Mouse (Mus musculus) MEL (cell line): ENCODE results near the gene Slc25a17. TPM values are rescaled to one million over a fixed set of nuclear protein-coding genes. Genes with fewer than 3 reads are reported as not detected.

Experiments used
- DNase-seq: peaks from one replicate; pipeline ENCODE4 v3.0.0; 2011; ENCODE audit warnings: low read depth, low spot score
- H3K27ac ChIP-seq: 2 replicates; pipeline ENCODE4 v1.5.1; 2012; ENCODE audit warnings: low read depth, mild to moderate bottlenecking, control low read depth, low read length, moderate library complexity; ENCODE audit not compliant: control insufficient read depth
- H3K27me3 ChIP-seq, 2 experiments: fragments of 150-350 bp in 1 of 2; sonication (generic) in 1 of 2; 2 replicates each; pipeline ENCODE4 v1.6.1; 2012; ENCODE audit warnings: low read length in 2 of 2, mild to moderate bottlenecking in 2 of 2, improper control_type of control experiment in 1 of 2, moderate library complexity in 1 of 2; ENCODE audit not compliant: insufficient read depth in 2 of 2, control insufficient read depth in 1 of 2
- H3K36me3 ChIP-seq, 2 experiments: 2 replicates each; pipeline ENCODE4 v1.6.1; 2012 to 2014; ENCODE audit warnings: low read length in 2 of 2, improper control_type of control experiment in 1 of 2, inconsistent platforms in 1 of 2, mild to moderate bottlenecking in 1 of 2; ENCODE audit not compliant: insufficient read depth in 2 of 2, control insufficient read depth in 1 of 2
- H3K4me1 ChIP-seq, 2 experiments: fragments of 150-350 bp in 1 of 2; sonication (generic) in 1 of 2; 2 replicates each; pipeline ENCODE4 v1.6.1; 2012; ENCODE audit warnings: low read length in 2 of 2, improper control_type of control experiment in 1 of 2, mild to moderate bottlenecking in 1 of 2; ENCODE audit not compliant: insufficient read depth in 2 of 2, control insufficient read depth in 1 of 2
- H3K4me3 ChIP-seq, 2 experiments: fragments of 150-350 bp in 1 of 2; sonication (generic) in 1 of 2; 2 replicates each; pipeline ENCODE4 v1.5.1; 2012; ENCODE audit warnings: low read depth in 2 of 2, low read length in 2 of 2, mild to moderate bottlenecking in 2 of 2, moderate library complexity in 2 of 2, control low read depth in 1 of 2, improper control_type of control experiment in 1 of 2; ENCODE audit not compliant: control insufficient read depth in 1 of 2, insufficient read depth in 1 of 2
- H3K79me2 ChIP-seq: 2 replicates; pipeline ENCODE4 v1.6.1; 2012; ENCODE audit warnings: mild to moderate bottlenecking, low read length, moderate library complexity; ENCODE audit not compliant: control insufficient read depth, poor library complexity, insufficient read depth
- H3K9ac ChIP-seq: 2 replicates; pipeline ENCODE4 v1.6.1; 2012; ENCODE audit warnings: low read depth, mild to moderate bottlenecking, control low read depth, low read length, moderate library complexity; ENCODE audit not compliant: control insufficient read depth, poor library complexity, severe bottlenecking
- H3K9me3 ChIP-seq: fragments of 150-350 bp; sonication (generic); replicated peaks from 2 replicates; pipeline ENCODE4 v1.6.1; 2012; ENCODE audit warnings: mild to moderate bottlenecking, low read length, improper control_type of control experiment, moderate library complexity; ENCODE audit not compliant: insufficient read depth
- BHLHE40 ChIP-seq: IDR thresholded peaks from 2 replicates; pipeline ENCODE4 v1.6.1; 2012; ENCODE audit warnings: low read depth, mild to moderate bottlenecking, inconsistent platforms, low read length, improper control_type of control experiment, borderline replicate concordance
- CHD1 ChIP-seq: IDR thresholded peaks from 2 replicates; pipeline ENCODE4 v1.6.1; 2012; ENCODE audit warnings: low read depth, mild to moderate bottlenecking, inconsistent platforms, low read length, improper control_type of control experiment
- CHD2 ChIP-seq: IDR thresholded peaks from 2 replicates; pipeline ENCODE4 v1.6.1; 2011; ENCODE audit warnings: low read length, improper control_type of control experiment
- CTCF ChIP-seq, 3 experiments: IDR thresholded peaks in 2 of 3; conservative IDR thresholded peaks in 1 of 3; 2 replicates each; pipeline ENCODE4 v1.5.1; 2011 to 2012; ENCODE audit warnings: low read length in 3 of 3, low read depth in 2 of 3, mild to moderate bottlenecking in 2 of 3, improper control_type of control experiment in 1 of 3, inconsistent platforms in 1 of 3, mixed read lengths in 1 of 3, moderate library complexity in 1 of 3; ENCODE audit not compliant: control insufficient read depth in 1 of 3, insufficient read depth in 1 of 3, poor library complexity in 1 of 3, severe bottlenecking in 1 of 3
- E2F4 ChIP-seq: IDR thresholded peaks from 2 replicates; pipeline ENCODE4 v1.6.1; 2011; ENCODE audit warnings: low read depth, low read length, improper control_type of control experiment, borderline replicate concordance
- ELF1 ChIP-seq: IDR thresholded peaks from 2 replicates; pipeline ENCODE4 v1.6.1; 2014; ENCODE audit warnings: low read depth, mild to moderate bottlenecking, inconsistent platforms, low read length, improper control_type of control experiment, moderate library complexity
- EP300 ChIP-seq, 2 experiments: IDR thresholded peaks; 2 replicates each; pipeline ENCODE4 v1.6.1; 2011; ENCODE audit warnings: improper control_type of control experiment in 2 of 2, low read length in 2 of 2, low read depth in 1 of 2, mild to moderate bottlenecking in 1 of 2
- GABPA ChIP-seq: IDR thresholded peaks from 2 replicates; pipeline ENCODE4 v1.6.1; 2012; ENCODE audit warnings: low read depth, mild to moderate bottlenecking, inconsistent platforms, low read length, improper control_type of control experiment, moderate library complexity
- HCFC1 ChIP-seq: IDR thresholded peaks from 2 replicates; pipeline ENCODE4 v1.6.1; 2012; ENCODE audit warnings: low read depth, mild to moderate bottlenecking, inconsistent platforms, low read length, improper control_type of control experiment, moderate library complexity
- JUND ChIP-seq: IDR thresholded peaks from 2 replicates; pipeline ENCODE4 v1.6.1; 2011; ENCODE audit warnings: low read depth, mild to moderate bottlenecking, improper control_type of control experiment, low read length
- KAT2A ChIP-seq: conservative IDR thresholded peaks from 2 replicates; pipeline ENCODE4 v1.6.1; 2012; ENCODE audit warnings: low read depth, low read length, improper control_type of control experiment, inconsistent platforms
- MAFK ChIP-seq: IDR thresholded peaks from 2 replicates; pipeline ENCODE4 v1.6.1; 2011; ENCODE audit warnings: low read depth, mild to moderate bottlenecking, low read length, improper control_type of control experiment, borderline replicate concordance
- MAZ ChIP-seq: IDR thresholded peaks from 2 replicates; pipeline ENCODE4 v1.6.1; 2012; ENCODE audit warnings: low read depth, mild to moderate bottlenecking, inconsistent platforms, low read length, improper control_type of control experiment
- MEF2A ChIP-seq: IDR thresholded peaks from 2 replicates; pipeline ENCODE4 v1.6.1; 2014; ENCODE audit warnings: low read depth, mild to moderate bottlenecking, inconsistent platforms, low read length, improper control_type of control experiment; ENCODE audit not compliant: poor library complexity, insufficient replicate concordance, severe bottlenecking; ENCODE audit errors: extremely low read depth
- MYB ChIP-seq: IDR thresholded peaks from 2 replicates; pipeline ENCODE4 v1.6.1; 2011; ENCODE audit warnings: mild to moderate bottlenecking, low read depth, low read length, improper control_type of control experiment
- MYC ChIP-seq: IDR thresholded peaks from 2 replicates; pipeline ENCODE4 v1.6.1; 2011; ENCODE audit warnings: low read depth, mild to moderate bottlenecking, low read length, improper control_type of control experiment, moderate library complexity
- NELFE ChIP-seq: IDR thresholded peaks from 2 replicates; pipeline ENCODE4 v1.6.1; 2011; ENCODE audit warnings: low read depth, low read length, improper control_type of control experiment
- NRF1 ChIP-seq: IDR thresholded peaks from 2 replicates; pipeline ENCODE4 v1.6.1; 2014; ENCODE audit warnings: low read depth, mild to moderate bottlenecking, inconsistent platforms, low read length, improper control_type of control experiment, moderate library complexity; ENCODE audit not compliant: poor library complexity, insufficient read depth, severe bottlenecking
- POLR2A ChIP-seq, 2 experiments: IDR thresholded peaks; 2 replicates each; pipeline ENCODE4 v1.6.1; 2011 to 2012; ENCODE audit warnings: low read length in 2 of 2, mild to moderate bottlenecking in 2 of 2, control low read depth in 1 of 2, improper control_type of control experiment in 1 of 2, low read depth in 1 of 2, moderate library complexity in 1 of 2; ENCODE audit not compliant: control insufficient read depth in 1 of 2, insufficient read depth in 1 of 2, poor library complexity in 1 of 2
- POLR2AphosphoS5 ChIP-seq: IDR thresholded peaks from 2 replicates; pipeline ENCODE4 v1.6.1; 2012; ENCODE audit warnings: low read depth, borderline replicate concordance, mild to moderate bottlenecking, inconsistent platforms, low read length, moderate library complexity, mixed read lengths
- RAD21 ChIP-seq: IDR thresholded peaks from 2 replicates; pipeline ENCODE4 v1.6.1; 2011; ENCODE audit warnings: mild to moderate bottlenecking, low read depth, low read length, improper control_type of control experiment
- SMC3 ChIP-seq: IDR thresholded peaks from 2 replicates; pipeline ENCODE4 v1.6.1; 2011; ENCODE audit warnings: low read depth, low read length, improper control_type of control experiment
- TBP ChIP-seq: IDR thresholded peaks from 2 replicates; pipeline ENCODE4 v1.8.0; 2011; ENCODE audit warnings: low read depth, low read length, improper control_type of control experiment
- USF2 ChIP-seq, 2 experiments: IDR thresholded peaks; 2 replicates each; pipeline ENCODE4 v1.6.1; 2011 to 2012; ENCODE audit warnings: improper control_type of control experiment in 2 of 2, low read length in 2 of 2, borderline replicate concordance in 1 of 2, inconsistent platforms in 1 of 2, low read depth in 1 of 2, mild to moderate bottlenecking in 1 of 2; ENCODE audit not compliant: insufficient read depth in 1 of 2
- ZC3H11A ChIP-seq: IDR thresholded peaks from 2 replicates; pipeline ENCODE4 v1.6.1; 2012; ENCODE audit warnings: low read depth, mild to moderate bottlenecking, inconsistent platforms, low read length, improper control_type of control experiment
- ZKSCAN1 ChIP-seq: IDR thresholded peaks from 2 replicates; pipeline ENCODE4 v1.6.1; 2012; ENCODE audit warnings: low read depth, mild to moderate bottlenecking, inconsistent platforms, low read length, improper control_type of control experiment, moderate library complexity
- ZNF384 ChIP-seq: IDR thresholded peaks from 2 replicates; pipeline ENCODE4 v1.6.1; 2012; ENCODE audit warnings: low read depth, mild to moderate bottlenecking, inconsistent platforms, low read length, improper control_type of control experiment
- polyA plus RNA-seq, 2 experiments: library from polyadenylated mRNA; stranded (reverse) in 1 of 2; unstranded in 1 of 2; fragments of >175 nt in 1 of 2; fragments of >200 nt in 1 of 2; gene quantifications; 2 replicates each; pipeline versions ENCODE4 v1.2.1 to v1.2.4; 2012; ENCODE audit warnings: low replicate concordance in 2 of 2, low read depth in 1 of 2; ENCODE audit not compliant: insufficient read length in 2 of 2, insufficient read depth in 1 of 2, missing spikeins in 1 of 2
- total RNA-seq: library from RNA; depleted of rRNA; stranded (reverse); fragments of 300-350 nt; gene quantifications from 2 replicates; pipeline ENCODE4 v1.2.3, GENCODE M21; 2012

Slc25a17 gene
- total and polyA plus RNA-seq, 3 experiments, result 40.6 to 64.1 TPM; not detected in 1

DNA sequence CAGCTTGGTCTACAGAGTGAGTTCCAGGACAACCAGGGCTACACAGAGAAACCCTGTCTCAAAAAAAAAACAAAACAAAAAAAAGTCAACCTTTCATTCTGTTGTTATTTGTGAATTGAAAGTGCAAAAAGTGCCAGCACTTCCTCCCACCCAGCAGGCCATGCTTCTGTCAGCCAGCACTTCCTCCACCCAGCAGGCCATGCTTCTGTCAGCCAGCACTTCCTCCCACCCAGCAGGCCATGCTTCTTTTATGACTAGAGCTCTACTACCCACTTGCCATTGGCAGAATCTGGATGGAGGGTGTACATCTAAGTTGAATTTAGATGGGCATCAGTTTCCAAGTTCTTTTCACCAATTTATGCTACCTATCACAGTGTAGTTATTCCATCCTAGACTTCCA lies 32.4 kb upstream of the Slc25a17 start (continued):
- peak; percentile 98 for TF ChIP-seq MYC
- no peak for TF ChIP-seq GABPA
- no peak for TF ChIP-seq CHD1
- no peak for TF ChIP-seq BHLHE40
- no peak for TF ChIP-seq RAD21
- TF ChIP-seq CTCF (IDR thresholded peaks at IDR 0.05 in 2 of 3, conservative IDR thresholded peaks at IDR 0.05 in 1 of 3; ENCODE audit: control insufficient read depth in 1 of 3, insufficient read depth in 1 of 3, low read depth in 2 of 3, low read length in 3 of 3, poor library complexity in 1 of 3, severe bottlenecking in 1 of 3), result no peak
- TF ChIP-seq USF2 (IDR thresholded peaks at IDR 0.05; ENCODE audit: borderline replicate concordance in 1 of 2, insufficient read depth in 1 of 2, low read depth in 1 of 2, low read length in 2 of 2), result no peak
- no peak for TF ChIP-seq NRF1
- peak in 1 of 2 experiments; percentile 28; a peak in 1 of 4 replicates for TF ChIP-seq POLR2A (IDR thresholded peaks at IDR 0.05; ENCODE audit: control insufficient read depth in 1 of 2, insufficient read depth in 1 of 2, low read depth in 1 of 2, low read length in 2 of 2, poor library complexity in 1 of 2)
- TF ChIP-seq JUND, result no peak
- no peak for TF ChIP-seq E2F4
- TF ChIP-seq EP300 (IDR thresholded peaks at IDR 0.05; ENCODE audit: low read depth in 1 of 2, low read length in 2 of 2), result no peak
- TF ChIP-seq HCFC1, result peak; percentile 80
- TF ChIP-seq MAFK, result no peak
- TF ChIP-seq TBP, result 0 out of 2 replicates have a peak, but pooled peaks have one; percentile 42
- no peak for TF ChIP-seq NELFE

DNA sequence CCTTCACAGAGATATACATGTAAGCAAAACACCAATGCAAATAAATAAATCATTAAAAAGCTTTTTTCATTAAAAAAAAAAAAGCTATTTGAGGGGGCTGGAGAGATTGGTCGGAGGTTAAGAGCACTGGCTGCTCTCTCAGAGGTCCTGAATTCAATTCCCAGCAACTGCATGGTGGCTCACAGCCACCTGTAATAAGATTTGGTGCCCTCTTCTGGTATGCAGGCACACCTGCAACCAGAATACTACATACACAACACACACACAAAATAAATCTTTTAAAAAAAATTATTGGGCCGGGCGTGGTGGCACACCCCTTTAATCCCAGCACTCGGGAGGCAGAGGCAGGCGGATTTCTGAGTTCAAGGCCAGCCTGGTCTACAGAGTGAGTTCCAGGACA lies 25.7 kb upstream of the Slc25a17 start:
- Histone ChIP-seq H3K27me3 (no peaks in the 10 kb centered on the region), H3K36me3 (peaks cover 5 to 60% of the 10 kb centered on the region in 2 experiments), H3K4me1 (no peaks in the 10 kb centered on the region; a peak in 1 of 4 replicates), H3K4me3 (no peak overlapping the region), H3K27ac (no peak overlapping the region), H3K79me2 (peaks cover 5% of the 10 kb centered on the region; the same call in 1 of the 2 replicates), H3K9ac (no peak overlapping the region), H3K9me3 (no peaks in the 10 kb centered on the region)
- DNase-seq, result peak; percentile 40
- TF ChIP-seq SMC3 (0 out of 2 replicates have a peak, but pooled peaks have one; percentile 4), CTCF (IDR thresholded peaks at IDR 0.05 in 2 of 3, conservative IDR thresholded peaks at IDR 0.05 in 1 of 3; ENCODE audit: control insufficient read depth in 1 of 3, insufficient read depth in 1 of 3, low read depth in 2 of 3, low read length in 3 of 3, poor library complexity in 1 of 3, severe bottlenecking in 1 of 3) (peak; percentile 16 to 49 (median 40); a peak in 5 of 6 replicates), BHLHE40 (no peak)

DNA sequence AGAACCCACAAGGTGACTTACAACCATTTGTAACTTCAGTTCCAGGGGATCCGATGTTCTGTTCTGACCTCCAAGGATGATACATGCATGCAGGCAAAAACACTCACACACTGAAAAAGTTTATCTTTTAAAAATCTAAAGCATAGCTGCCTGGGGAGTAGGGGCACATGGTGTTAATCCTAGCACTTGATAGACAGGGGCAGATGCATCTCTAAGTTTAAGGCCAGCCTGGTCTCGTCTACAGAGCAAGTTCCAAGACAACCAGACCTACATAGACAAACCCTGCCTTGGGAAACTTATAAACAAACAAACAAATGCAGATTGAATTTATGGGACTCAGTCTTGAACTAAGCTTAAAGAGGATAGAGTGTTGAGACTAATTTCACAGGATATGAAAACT lies 18.2 kb upstream of the Slc25a17 start:
- no peaks in the 10 kb centered on the region for H3K4me1 ChIP-seq
- no peak for DNase-seq
- no peak overlapping the region for H3K9ac ChIP-seq
- no peak overlapping the region for H3K27ac ChIP-seq
- H3K79me2 ChIP-seq, result no peaks in the 10 kb centered on the region
- no peak overlapping the region for H3K4me3 ChIP-seq
- no peaks in the 10 kb centered on the region for H3K27me3 ChIP-seq
- no peaks in the 10 kb centered on the region for H3K9me3 ChIP-seq
- H3K36me3 ChIP-seq, result peaks cover 4 to 44% of the 10 kb centered on the region in 2 experiments
- no peak for TF ChIP-seq ZKSCAN1
- TF ChIP-seq MAFK, result no peak
- no peak for TF ChIP-seq POLR2AphosphoS5
- no peak for TF ChIP-seq GABPA
- no peak for TF ChIP-seq ELF1
- no peak for TF ChIP-seq ZC3H11A
- no peak for TF ChIP-seq RAD21
- no peak for TF ChIP-seq CHD2
- no peak for TF ChIP-seq USF2 (IDR thresholded peaks at IDR 0.05; ENCODE audit: borderline replicate concordance in 1 of 2, insufficient read depth in 1 of 2, low read depth in 1 of 2, low read length in 2 of 2)
- TF ChIP-seq NRF1, result no peak
- TF ChIP-seq MAZ, result no peak
- TF ChIP-seq MYB, result no peak
- TF ChIP-seq HCFC1, result no peak
- no peak for TF ChIP-seq MEF2A
- TF ChIP-seq JUND, result no peak
- TF ChIP-seq CTCF (IDR thresholded peaks at IDR 0.05 in 2 of 3, conservative IDR thresholded peaks at IDR 0.05 in 1 of 3; ENCODE audit: control insufficient read depth in 1 of 3, insufficient read depth in 1 of 3, low read depth in 2 of 3, low read length in 3 of 3, poor library complexity in 1 of 3, severe bottlenecking in 1 of 3), result no peak
- TF ChIP-seq ZNF384, result no peak
- TF ChIP-seq KAT2A, result no peak
